Mouse (Mus musculus): ENCODE data around the gene Rbfox1. TPM values are rescaled to one million over a fixed set of nuclear protein-coding genes. Genes with fewer than 3 reads are reported as not detected.

Gene Rbfox1
- polyA plus RNA-seq, 1 experiment: 0.22 TPM

DNA sequence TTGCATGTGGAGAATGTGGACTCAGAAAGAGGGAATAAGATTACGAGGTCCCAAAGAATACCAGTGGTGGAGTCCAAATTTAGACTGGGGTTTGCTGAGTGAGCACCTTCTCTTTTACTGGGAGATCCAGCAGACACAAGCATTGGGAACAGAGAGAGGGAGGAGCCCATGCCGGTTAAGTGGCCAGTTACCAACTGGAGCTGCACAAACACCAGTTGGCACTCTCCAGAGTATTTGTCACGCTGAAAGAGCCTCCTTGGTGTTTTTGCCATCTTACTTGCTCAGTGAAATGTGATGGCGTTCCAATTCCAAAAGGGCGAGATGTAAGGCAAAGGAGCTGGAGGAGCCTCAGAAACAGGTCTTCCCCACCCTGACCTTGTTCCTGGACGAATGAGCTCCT lies 1190.6 kb downstream of the Rbfox1 start:
- TF ChIP-seq MAX (IDR thresholded peaks at IDR 0.05) (no peak), MYOG (IDR thresholded peaks at IDR 0.05; ENCODE audit: control insufficient read depth, extremely low read depth, insufficient read length) (no peak), CTCF (IDR thresholded peaks at IDR 0.05; ENCODE audit: control insufficient read depth, insufficient read depth, insufficient read length) (no peak), MYOD1 (IDR thresholded peaks at IDR 0.05; ENCODE audit: control insufficient read depth, insufficient read length, low read depth) (no peak), FOSL1 (IDR thresholded peaks at IDR 0.05; ENCODE audit: insufficient read depth, low read length, poor library complexity, severe bottlenecking) (no peak), USF1 (IDR thresholded peaks at IDR 0.05; ENCODE audit: low read depth) (no peak)
- Histone ChIP-seq H3K27me3 (ENCODE audit: control insufficient read depth, insufficient read depth, insufficient read length) (no peaks in the 10 kb centered on the region), H3K4me3 (ENCODE audit: insufficient read depth, poor library complexity, severe bottlenecking) (no peak overlapping the region), H3K79me2 (ENCODE audit: control insufficient read depth, insufficient read depth) (no peaks in the 10 kb centered on the region), H3ac (ENCODE audit: control insufficient read depth, insufficient read length, low read depth) (no peak overlapping the region), H3K79me3 (ENCODE audit: low read depth) (no peaks in the 10 kb centered on the region), H3K36me3 (ENCODE audit: control insufficient read depth, insufficient read depth) (no peaks in the 10 kb centered on the region)

DNA sequence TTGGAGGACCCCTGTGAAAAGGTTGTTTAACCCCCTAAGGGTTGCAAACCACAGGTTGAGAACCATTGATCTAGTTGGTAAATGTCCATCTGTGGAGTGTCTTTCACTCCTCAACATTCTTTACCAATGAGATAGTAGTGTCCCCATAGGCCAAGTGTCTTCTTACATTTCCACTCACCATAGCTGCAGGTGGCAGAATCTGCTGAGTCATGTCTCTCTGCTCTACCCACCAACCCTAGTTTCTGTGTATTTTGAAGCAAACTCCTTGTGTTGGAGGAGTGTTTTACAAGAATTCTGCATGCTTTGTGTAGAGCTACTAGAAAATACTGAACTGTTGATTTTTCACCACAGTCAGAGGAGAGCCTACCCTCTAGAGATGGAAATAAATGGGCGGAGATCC lies 1191.2 kb downstream of the Rbfox1 start:
- no peaks in the 10 kb centered on the region for H3K27me3 ChIP-seq (ENCODE audit: control insufficient read depth, insufficient read depth, insufficient read length)
- no peaks in the 10 kb centered on the region for H3K36me3 ChIP-seq (ENCODE audit: control insufficient read depth, insufficient read depth)
- TF ChIP-seq MYOG (IDR thresholded peaks at IDR 0.05; ENCODE audit: control insufficient read depth, extremely low read depth, insufficient read length): no peak
- no peak for TF ChIP-seq USF1 (IDR thresholded peaks at IDR 0.05; ENCODE audit: low read depth)
- no peak for TF ChIP-seq MYOD1 (IDR thresholded peaks at IDR 0.05; ENCODE audit: control insufficient read depth, insufficient read length, low read depth)
- no peak for TF ChIP-seq FOSL1 (IDR thresholded peaks at IDR 0.05; ENCODE audit: insufficient read depth, low read length, poor library complexity, severe bottlenecking)
- no peak for TF ChIP-seq CEBPB (IDR thresholded peaks at IDR 0.05; ENCODE audit: low read depth)
- TF ChIP-seq MAX (IDR thresholded peaks at IDR 0.05): no peak
- TF ChIP-seq CTCF (IDR thresholded peaks at IDR 0.05; ENCODE audit: control insufficient read depth, insufficient read depth, insufficient read length): no peak
- H3K79me2 ChIP-seq (ENCODE audit: control insufficient read depth, insufficient read depth): no peaks in the 10 kb centered on the region
- H3ac ChIP-seq (ENCODE audit: control insufficient read depth, insufficient read length, low read depth): no peak overlapping the region
- no peaks in the 10 kb centered on the region for H3K79me3 ChIP-seq (ENCODE audit: low read depth)
- H3K4me3 ChIP-seq (ENCODE audit: insufficient read depth, poor library complexity, severe bottlenecking): no peak overlapping the region

GRCm38 (mm10) chr16:7076707-7077106 lies 1191.6 kb downstream of the Rbfox1 start:
- TF ChIP-seq USF1 (IDR thresholded peaks at IDR 0.05; ENCODE audit: low read depth) (no peak), MYOG (IDR thresholded peaks at IDR 0.05; ENCODE audit: control insufficient read depth, extremely low read depth, insufficient read length) (no peak), MAX (IDR thresholded peaks at IDR 0.05) (no peak), MYOD1 (IDR thresholded peaks at IDR 0.05; ENCODE audit: control insufficient read depth, insufficient read length, low read depth) (no peak), FOSL1 (IDR thresholded peaks at IDR 0.05; ENCODE audit: insufficient read depth, low read length, poor library complexity, severe bottlenecking) (no peak), CEBPB (IDR thresholded peaks at IDR 0.05; ENCODE audit: low read depth) (no peak), CTCF (IDR thresholded peaks at IDR 0.05; ENCODE audit: control insufficient read depth, insufficient read depth, insufficient read length) (no peak)
- no peak overlapping the region for H3K4me3 ChIP-seq (ENCODE audit: insufficient read depth, poor library complexity, severe bottlenecking)

DNA sequence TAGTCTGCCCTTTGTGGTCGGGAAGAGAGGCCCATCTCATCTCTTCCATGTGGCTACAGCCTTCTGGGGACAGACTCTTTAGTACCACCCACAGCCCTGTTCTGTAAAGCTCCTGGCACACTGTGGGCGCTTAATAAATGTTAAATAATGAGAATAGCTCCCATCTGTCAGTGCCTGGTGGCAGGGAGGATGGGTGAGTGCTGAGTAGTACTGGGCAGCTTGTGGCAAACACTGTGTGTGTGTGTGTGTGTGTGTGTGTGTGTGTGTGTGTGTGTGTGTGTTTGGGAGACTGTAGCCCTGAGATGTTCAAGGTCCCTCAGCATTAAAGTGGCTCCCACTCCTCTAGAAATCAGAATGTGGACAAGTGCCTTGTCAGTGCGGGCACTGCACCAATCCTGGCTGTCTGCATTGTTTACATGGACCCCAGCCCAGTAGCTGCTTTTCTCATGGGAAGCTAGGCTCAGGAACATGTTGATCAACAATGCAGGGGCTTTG lies 1196.0 kb downstream of the Rbfox1 start:
- Histone ChIP-seq H3K27me3 (ENCODE audit: control insufficient read depth, insufficient read depth, insufficient read length) (no peaks in the 10 kb centered on the region), H3ac (ENCODE audit: control insufficient read depth, insufficient read length, low read depth) (no peak overlapping the region), H3K79me2 (ENCODE audit: control insufficient read depth, insufficient read depth) (no peaks in the 10 kb centered on the region), H3K79me3 (ENCODE audit: low read depth) (no peaks in the 10 kb centered on the region), H3K4me3 (ENCODE audit: insufficient read depth, poor library complexity, severe bottlenecking) (no peak overlapping the region), H3K36me3 (ENCODE audit: control insufficient read depth, insufficient read depth) (no peaks in the 10 kb centered on the region)
- no peak for TF ChIP-seq CTCF (IDR thresholded peaks at IDR 0.05; ENCODE audit: control insufficient read depth, insufficient read depth, insufficient read length)
- no peak for TF ChIP-seq MYOG (IDR thresholded peaks at IDR 0.05; ENCODE audit: control insufficient read depth, extremely low read depth, insufficient read length)
- no peak for TF ChIP-seq USF1 (IDR thresholded peaks at IDR 0.05; ENCODE audit: low read depth)
- TF ChIP-seq FOSL1 (IDR thresholded peaks at IDR 0.05; ENCODE audit: insufficient read depth, low read length, poor library complexity, severe bottlenecking): no peak
- TF ChIP-seq MYOD1 (IDR thresholded peaks at IDR 0.05; ENCODE audit: control insufficient read depth, insufficient read length, low read depth): no peak
- TF ChIP-seq MAX (IDR thresholded peaks at IDR 0.05): no peak
- no peak for TF ChIP-seq CEBPB (IDR thresholded peaks at IDR 0.05; ENCODE audit: low read depth)

More at GRCm38 (mm10) chr16:7076707-7077106, 1191.6 kb downstream of the Rbfox1 start:
- H3K79me2 ChIP-seq (ENCODE audit: control insufficient read depth, insufficient read depth): no peaks in the 10 kb centered on the region
- no peaks in the 10 kb centered on the region for H3K79me3 ChIP-seq (ENCODE audit: low read depth)
- H3K27me3 ChIP-seq (ENCODE audit: control insufficient read depth, insufficient read depth, insufficient read length): no peaks in the 10 kb centered on the region
- no peak overlapping the region for H3ac ChIP-seq (ENCODE audit: control insufficient read depth, insufficient read length, low read depth)
- no peaks in the 10 kb centered on the region for H3K36me3 ChIP-seq (ENCODE audit: control insufficient read depth, insufficient read depth)

DNA sequence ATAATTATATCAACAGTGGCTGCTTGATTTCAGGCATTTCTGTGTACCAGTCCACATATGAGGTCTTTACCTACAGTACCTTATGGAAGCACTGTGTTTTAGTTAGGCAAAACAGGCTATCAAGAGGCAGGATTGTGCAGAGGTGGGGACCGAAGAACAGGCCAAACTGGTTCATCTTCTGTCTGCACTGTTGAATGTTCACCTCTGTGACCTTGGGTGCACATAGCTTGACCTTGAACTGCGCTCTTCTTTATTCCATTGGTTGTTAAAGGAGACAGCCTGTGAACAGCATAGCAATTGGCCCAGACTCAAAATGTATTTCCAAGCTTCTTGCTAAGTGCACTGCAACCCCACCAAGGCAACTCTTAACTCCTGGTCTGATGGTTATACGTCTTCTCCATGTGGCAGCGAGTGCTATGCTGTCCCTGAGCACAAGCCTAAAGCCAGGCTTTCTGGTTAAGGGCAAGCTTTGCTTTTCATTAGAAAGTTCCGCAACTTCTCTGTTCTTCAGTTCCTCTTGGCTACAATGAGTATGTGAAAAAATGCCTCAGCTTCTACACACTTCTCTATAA lies 1196.6 kb downstream of the Rbfox1 start:
- H3ac ChIP-seq (ENCODE audit: control insufficient read depth, insufficient read length, low read depth): no peak overlapping the region
- H3K79me2 ChIP-seq (ENCODE audit: control insufficient read depth, insufficient read depth): no peaks in the 10 kb centered on the region
- no peak for TF ChIP-seq CEBPB (IDR thresholded peaks at IDR 0.05; ENCODE audit: low read depth)
- no peak for TF ChIP-seq USF1 (IDR thresholded peaks at IDR 0.05; ENCODE audit: low read depth)
- TF ChIP-seq FOSL1 (IDR thresholded peaks at IDR 0.05; ENCODE audit: insufficient read depth, low read length, poor library complexity, severe bottlenecking): no peak
- TF ChIP-seq CTCF (IDR thresholded peaks at IDR 0.05; ENCODE audit: control insufficient read depth, insufficient read depth, insufficient read length): no peak
- no peak for TF ChIP-seq MAX (IDR thresholded peaks at IDR 0.05)
- no peak for TF ChIP-seq MYOG (IDR thresholded peaks at IDR 0.05; ENCODE audit: control insufficient read depth, extremely low read depth, insufficient read length)
- no peak for TF ChIP-seq MYOD1 (IDR thresholded peaks at IDR 0.05; ENCODE audit: control insufficient read depth, insufficient read length, low read depth)

More for the DNA sequence above, 1196.6 kb downstream of the Rbfox1 start:
- Histone ChIP-seq H3K4me3 (ENCODE audit: insufficient read depth, poor library complexity, severe bottlenecking) (no peak overlapping the region), H3K36me3 (ENCODE audit: control insufficient read depth, insufficient read depth) (no peaks in the 10 kb centered on the region), H3K27me3 (ENCODE audit: control insufficient read depth, insufficient read depth, insufficient read length) (no peaks in the 10 kb centered on the region), H3K79me3 (ENCODE audit: low read depth) (no peaks in the 10 kb centered on the region)

Data from C2C12 (cell line).